Mouse (Mus musculus) gastrocnemius, postnatal 4 days (tissue): Measurements from ENCODE around the gene Ccl7. TPM values are rescaled to one million over a fixed set of nuclear protein-coding genes. Genes with fewer than 3 reads are reported as not detected.
A peak's percentile ranks its signal among the peaks of the same experiment; 100 is the strongest.

Experiments used
- DNase-seq, 2 experiments: peaks; one replicate each; pipeline ENCODE4 v3.0.0; 2021 to 2022; ENCODE audit warnings: low spot score in 2 of 2, mixed read lengths in 2 of 2
- total RNA-seq, 2 experiments: library from RNA; stranded (reverse); gene quantifications; 2 replicates each; pipeline ENCODE4 v1.2.3; 2021

The Ccl7 gene
- total RNA-seq, 2 experiments from 2014 or later, result 3.7 to 4.2 TPM

DNA sequence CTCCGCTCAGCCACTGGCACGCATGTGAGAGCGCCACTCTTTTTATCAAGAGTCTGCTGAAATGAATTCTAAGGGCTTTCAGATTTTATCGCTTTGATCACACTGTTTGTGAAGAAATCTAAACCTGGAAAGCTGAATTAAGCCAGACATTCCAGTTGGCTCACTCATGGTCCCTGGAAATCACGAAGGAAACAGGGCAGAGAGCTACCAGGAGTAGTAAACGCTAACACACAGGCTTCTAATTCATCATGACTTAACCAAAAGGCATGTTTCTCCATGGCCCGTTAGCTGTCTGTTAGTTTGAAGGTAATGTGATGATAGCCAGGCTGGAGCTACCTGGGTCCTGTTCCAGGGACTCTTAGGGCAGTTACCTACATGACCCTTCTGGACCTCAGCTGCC lies 11.1 kb upstream of the Ccl7 start:
- no peak for DNase-seq

DNA sequence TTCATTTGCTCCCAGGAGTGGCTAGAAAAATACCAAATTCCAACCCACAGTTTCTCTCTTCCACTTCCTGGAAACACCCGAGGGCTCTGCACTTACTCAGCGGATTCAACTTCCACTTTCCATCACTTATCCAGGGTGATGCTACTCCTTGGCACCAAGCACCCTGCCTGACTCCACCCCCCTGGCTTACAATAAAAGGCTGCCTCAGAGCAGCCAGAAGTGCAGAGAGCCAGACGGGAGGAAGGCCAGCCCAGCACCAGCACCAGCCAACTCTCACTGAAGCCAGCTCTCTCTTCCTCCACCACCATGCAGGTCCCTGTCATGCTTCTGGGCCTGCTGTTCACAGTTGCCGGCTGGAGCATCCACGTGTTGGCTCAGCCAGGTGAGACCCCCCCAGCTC lies 10.2 kb upstream of the Ccl7 start, which contains the start of gene Ccl2:
Gene Ccl2, plus strand, starts transcription at position 216 of the 400 bp plus-strand sequence.
- DNase-seq, result peak; percentile 56 to 76

DNA sequence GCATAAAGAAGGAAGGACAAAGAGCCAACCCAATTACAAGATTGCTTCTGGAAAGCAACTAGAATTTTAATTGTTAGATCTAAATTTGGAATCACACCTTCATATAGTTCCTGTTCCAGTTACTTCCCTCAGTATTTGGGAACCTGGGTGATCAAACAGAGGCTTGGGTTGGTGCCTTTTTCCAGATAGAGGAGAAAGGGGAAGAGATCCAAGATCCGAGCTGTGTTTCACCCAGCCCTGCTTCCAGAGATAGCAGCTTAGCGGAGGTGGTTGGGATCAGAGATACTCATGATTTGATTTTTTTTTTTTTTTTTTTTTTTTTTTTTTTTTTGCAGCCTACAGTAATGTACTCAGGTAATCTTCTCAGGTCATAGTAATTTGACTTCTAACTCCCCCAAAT lies 9.7 kb upstream of the Ccl7 start:
- DNase-seq, result no peak

DNA sequence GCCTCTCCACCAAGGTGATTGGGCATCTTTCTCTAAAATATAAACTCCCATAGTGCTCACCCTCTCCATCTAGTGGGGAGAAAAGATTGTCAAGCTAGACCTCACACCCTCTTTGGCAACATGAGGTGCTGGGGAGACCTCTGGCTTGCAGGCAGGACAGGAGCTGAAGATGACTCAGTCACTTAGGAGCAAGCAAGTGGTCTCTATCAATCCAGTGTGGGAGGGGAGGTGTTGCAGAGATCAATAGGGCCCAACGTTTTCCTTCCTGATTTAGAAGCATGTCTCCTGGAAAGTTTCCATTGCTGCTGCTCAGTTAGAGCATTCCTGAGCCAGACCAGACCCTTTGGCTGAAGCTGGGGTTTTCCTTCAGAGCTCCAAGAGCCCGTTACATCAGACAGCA lies 7.0 kb upstream of the Ccl7 start, which contains the start of gene Gm17268:
Gene Gm17268, minus strand, starts transcription at position 28 of the 400 bp plus-strand sequence.
- DNase-seq, result no peak

DNA sequence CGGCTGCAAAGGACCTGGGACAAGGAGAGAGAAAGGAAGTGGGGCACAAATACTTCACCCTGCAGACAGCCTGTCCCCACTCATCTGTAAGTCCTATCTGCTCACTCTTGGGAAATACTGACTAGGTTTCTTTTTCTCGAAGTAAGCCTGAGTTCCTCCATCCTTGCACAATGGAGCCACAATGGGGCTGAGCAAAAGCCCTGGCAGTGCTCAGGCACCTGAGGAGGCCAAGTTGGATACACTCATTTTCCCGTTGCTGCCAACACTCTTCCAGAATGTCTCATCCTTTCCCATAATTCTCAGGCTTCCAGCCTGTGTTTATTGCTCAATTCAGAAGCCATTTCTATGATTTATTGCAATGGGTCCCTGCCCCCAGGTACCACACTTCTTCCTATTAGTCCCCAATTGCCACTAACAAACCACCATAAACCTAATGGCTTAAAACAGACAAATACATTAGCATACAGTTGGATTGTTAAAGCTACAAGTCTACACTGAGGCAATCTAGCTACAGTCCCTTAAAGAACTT lies 6.3 kb upstream of the Ccl7 start:
- no peak for DNase-seq

DNA sequence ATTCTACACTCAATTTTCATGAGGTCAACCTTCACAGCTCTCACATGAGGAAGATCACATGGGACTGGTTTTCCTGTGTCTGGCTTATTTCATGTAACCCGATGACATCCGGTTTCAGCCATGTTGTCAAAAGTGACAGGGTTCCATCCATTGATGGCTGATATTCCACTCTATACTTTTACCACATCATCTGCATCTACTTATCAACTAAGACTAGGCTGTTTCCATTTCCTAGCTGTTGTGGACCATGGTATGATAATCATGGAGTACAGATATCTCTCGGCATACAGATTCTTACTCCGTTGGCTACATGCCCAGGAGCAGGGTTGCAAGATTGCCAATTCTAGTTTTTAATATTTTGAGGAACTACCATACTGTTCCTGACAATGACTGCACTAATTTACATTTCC lies 3.8 kb upstream of the Ccl7 start:
- DNase-seq, result no peak

DNA sequence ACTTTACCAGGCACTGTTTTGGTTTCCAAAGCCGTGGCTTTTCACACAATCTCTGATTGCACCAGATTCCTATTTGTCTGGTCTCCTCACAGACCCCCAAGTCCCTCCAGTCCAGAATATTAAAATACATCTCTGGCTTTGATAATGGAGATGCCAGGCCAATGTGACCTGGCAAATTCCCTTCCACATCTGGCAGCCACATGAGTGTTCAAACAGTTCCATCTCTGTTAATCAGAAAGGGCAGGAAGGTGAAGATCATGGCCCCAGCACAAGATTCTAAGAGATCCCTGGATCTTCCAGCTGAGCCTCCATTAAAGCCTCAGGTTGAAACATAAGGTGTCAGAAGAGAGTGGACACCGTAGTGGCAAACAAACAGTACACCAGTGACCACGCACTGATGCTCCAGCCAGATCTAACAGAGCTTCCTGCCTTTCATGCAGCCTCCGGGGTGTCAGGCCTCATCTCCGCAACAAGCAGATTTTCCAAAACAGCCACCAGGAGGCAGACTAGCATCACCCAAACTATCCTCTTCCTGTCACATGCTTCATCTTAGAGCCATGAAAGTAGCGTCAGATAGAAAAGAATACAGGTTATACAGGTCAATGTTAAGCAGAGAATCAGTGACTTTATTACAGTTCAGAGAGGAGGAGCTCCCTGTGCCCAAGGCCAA lies 2.4 kb downstream of the Ccl7 start:
- peak; percentile 26 to 64 for DNase-seq

DNA sequence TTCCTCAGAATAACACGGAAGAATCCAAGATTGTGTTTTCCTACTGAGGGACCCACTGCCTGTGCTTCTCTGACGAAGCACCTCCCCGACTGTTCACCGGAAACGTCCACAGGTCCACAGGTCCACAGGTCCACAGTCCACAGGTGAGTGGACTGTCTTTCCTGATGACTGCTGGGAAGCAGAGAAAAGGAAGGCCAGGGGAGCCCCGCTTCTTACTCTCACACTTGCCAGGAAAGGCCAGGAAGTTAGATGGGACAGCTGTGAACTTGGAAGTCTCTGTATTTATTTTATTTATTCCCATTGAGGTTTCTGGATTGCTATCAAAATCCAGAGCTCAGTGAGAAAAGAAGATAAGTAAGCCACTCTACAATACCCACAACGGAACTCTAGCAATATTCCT lies 8.3 kb downstream of the Ccl7 start:
- DNase-seq, result no peak

DNA sequence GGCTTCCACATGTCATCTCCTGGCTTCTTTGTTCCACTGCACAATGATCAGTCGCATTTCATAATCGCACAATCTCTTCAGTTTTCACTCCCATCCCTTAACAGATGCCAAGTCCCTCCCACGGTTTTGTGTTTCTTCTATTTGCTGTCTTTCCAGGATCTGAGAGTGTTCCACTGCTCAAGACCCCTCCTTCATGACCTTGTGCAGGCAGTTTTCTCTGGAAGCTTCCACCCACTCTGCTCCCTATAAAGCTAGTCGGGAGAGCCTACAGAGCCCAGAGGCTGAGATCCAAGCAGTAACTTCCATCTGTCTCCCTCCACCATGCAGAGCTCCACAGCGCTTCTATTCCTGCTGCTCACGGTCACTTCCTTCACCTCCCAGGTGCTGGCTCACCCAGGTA lies 12.1 kb downstream of the Ccl7 start, which contains the start of gene Ccl11:
Gene Ccl11, plus strand, starts transcription at position 178 of the 400 bp plus-strand sequence.
- no peak for DNase-seq

DNA sequence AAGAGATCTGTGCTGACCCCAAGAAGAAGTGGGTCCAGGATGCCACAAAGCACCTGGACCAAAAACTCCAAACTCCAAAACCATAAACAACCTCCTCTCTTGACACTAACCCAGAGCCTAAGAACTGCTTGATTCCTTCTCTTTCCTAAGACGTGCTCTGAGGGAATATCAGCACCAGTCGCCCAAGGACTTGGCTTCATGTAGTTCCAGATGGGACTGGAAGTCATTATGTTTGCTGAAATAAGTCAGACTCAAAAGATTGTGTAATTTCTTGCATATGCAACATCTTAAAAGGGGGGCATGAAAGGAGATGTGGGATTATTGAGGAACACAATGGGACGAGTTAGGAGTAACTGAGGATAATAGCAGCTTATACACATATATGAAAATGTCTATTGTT lies 16.7 kb downstream of the Ccl7 start:
- DNase-seq, result no peak

DNA sequence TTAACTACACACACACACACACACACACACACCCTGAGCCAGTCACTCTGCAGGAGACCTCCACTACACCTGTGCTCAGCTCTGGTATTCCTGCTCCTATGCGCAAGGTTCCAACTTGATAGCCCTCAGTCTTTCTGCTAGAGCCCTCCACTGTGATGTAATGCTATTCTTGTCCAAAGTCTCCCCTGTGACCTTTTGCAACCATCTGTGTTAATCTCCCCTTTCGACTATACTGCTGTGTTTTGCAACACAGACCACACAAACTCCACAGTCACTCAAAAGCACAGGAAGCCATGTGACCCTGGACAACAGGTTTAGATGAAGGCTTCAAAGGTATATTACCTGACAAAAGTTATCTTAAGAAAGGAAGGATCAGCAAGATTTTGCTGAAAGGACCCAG lies 17.9 kb downstream of the Ccl7 start:
- no peak for DNase-seq

DNA sequence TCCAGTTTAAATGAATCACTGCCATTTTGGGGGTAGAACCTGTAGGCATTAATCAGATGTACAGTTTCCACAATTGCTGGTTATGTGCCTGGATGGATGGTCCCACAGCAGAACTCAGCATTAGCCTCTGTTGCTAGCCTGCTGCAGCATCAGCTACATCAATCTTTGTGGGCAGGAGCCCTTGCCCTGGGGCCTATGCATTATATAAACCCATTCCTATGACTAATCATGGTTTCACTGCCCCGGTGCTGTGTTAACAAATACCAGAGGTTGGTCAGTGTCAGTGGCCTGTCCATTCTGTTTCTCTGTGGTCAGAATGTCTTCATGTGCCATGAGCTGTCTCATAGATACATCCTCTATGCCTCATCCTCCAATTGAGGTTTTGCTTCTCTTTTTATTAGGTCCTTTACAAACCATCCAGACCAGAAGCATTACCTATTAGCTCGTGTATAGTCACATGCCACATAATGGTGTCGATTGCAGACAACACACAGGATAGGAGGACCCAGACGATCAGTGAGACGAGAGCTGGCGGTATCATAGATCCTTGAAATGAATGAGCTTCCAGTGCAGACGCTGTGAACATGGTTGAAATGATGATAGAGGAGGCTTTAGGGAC lies 21.6 kb downstream of the Ccl7 start:
- no peak for DNase-seq

DNA sequence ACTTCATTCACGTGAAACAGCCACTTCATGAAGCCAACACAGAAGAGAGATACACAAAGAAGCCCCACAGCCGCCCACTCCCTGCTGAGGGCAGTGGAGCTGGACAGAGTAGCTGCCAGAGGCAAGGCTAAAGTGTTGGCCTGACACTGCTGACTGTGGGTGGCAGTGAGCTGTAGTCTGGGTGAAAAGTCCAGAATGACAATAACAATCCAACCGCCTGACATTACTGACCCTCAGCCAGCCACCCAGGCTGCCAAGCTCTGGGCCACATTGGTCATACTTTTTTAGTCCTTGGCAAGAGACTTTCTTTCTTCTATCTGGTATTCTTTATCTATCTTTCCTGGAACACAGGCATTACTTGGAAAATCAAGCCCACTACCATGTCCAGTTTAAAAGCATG lies 25.6 kb downstream of the Ccl7 start:
- DNase-seq, result no peak

DNA sequence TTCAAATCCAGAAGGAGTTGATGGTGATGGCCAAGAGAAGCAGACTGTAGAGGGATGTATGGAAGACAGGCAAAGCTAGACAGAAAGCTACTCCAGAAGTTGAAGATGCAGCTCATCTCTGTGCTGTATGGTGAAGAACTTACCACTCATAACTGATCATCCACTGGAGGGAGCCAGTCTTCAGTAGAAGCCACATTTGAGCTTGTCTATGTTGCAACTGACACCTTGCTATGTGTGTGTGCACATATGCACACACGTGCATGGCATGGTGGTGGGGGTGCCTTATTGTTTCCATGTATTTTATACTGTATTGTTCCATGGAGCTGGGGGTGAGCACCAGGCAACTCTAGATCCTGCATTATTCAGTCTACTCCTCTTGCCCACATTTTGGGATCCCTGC lies 26.9 kb downstream of the Ccl7 start:
- no peak for DNase-seq

DNA sequence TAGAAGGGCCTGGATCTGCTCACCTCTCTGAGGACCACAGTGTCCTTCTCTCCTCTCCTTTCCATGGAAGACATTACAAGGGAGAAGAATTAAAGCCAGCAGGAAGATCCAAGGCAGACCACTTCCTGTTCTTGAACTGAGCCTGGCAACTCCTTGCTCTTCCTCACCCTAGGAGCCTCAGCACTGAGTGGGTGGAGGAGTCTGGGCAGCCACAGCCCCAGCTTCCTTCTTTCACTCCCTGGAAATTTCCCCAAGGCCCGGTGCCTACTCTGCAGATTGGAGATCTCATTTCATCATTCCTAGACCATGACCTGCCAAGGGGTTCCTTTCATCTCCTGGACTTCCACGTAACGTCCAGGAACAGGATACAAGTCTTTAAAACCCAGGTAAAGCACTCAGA lies 27.5 kb downstream of the Ccl7 start:
- DNase-seq, result no peak

DNA sequence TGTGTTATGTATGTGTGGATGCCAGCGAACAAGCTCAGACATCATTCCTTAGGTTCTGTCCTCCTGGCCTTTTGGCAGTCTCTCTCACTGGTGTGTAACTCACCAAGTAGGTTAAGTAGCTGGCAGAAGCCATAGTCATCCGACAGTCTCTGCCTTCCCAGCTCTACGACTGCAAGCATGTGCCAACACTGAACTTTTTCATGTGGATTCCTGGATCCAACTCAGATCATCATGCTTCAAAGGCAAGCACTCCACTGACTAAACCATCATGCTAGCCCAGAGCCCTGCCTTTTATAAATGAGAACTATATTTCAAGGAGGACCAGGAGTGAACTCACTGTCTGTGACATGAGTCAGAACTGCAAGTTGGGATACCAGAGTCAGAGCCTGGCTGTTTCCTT lies 28.2 kb downstream of the Ccl7 start:
- DNase-seq, result no peak

DNA sequence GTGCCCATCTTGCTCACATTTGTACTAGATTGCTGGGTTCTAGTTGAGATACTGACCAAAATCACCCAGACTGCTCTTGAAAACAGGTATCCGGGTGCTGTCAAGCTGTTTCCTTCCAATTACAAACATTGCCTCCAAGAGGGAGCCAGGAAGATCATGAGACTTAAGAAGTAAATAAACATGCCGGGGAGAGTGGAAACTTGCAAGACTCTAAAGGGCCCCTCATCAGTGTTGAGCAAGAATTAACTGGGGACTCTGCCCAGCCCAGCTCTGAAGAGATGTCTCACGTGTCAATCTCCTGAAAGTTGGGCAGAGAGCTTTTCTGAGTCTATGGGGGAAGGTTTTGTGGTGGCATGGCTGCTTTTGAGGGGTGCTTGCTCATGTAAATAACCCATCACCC lies 31.5 kb downstream of the Ccl7 start:
- no peak for DNase-seq

DNA sequence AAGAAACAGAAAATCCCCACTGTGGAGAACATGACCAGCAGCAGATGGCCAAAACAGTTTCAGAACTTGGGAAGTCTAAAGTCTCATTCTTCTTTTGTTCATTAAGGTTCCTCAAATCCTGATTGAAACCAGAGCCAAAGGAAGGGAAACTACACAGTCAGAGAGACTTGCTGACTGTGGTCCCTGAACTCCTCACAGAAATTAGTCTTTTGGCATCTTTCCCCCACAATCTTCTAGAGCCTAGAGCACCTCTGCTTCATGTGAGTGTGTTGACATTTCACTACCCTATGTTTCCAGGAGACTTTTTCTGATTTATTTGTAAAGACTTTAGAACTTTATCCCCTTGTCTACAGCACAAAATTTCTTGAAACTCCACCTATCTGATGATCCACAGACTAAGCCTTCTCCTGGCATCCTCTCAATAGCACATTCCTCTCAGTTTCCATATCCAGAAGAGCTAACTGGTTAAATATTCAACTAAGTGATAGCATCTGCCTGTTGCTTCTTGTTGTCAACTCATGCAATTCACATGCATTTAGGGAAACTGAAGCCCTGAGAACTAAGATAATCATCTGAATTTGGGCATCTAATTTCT lies 32.7 kb downstream of the Ccl7 start:
- DNase-seq, result no peak

DNA sequence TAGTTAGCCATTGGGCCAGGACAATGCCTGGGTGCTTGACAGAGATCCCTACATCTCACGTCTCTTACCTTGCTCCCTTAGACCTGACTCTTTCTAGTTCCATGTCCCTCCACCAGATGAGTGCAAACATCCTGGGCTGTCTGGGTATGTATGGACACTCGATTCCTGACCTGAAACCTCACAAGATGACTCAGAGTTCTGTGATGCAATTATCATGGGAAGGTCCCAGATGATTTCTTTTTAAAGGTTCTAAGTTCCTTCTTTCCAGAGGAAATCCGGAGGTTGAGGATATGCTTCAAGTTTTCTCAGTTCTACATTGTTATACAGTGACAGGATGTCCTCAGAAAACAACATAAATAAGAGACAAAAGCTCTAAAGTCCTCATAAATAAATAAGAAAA lies 35.4 kb downstream of the Ccl7 start:
- DNase-seq, result no peak

DNA sequence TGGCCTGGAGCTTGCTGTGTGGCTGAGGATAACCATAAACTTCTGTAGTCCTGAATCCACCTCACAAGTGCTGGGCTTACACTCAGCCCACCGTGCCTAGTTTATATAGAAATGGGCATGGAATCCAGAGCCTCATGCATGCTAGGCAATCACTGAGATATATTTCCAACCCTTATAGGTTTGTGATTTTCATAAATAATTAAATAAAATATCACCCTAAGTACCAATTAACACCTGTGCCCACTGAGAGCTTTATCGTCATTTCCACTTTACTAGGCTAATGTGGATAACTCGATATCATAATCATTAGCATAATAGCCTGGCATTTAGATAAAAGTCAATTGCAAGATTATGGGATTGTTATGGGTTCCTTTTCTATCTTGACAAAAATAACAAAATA lies 38.8 kb downstream of the Ccl7 start:
- no peak for DNase-seq
